Mouse (Mus musculus) embryonic stem cell, embryonic (primary cell): Measurements from ENCODE around the gene Rap1gap2.

ENCODE experiments used
- CTCF ChIA-PET, 4 experiments: fragments of 300-600 bp in 2 of 4; fragments of 350-600 bp in 2 of 4; sonication (Branson Sonifier 250); formaldehyde crosslinking; loops; one replicate each; lab custom pipeline; 2022; ENCODE audit warnings: inconsistent platforms in 2 of 4; lab: Charles Lee
- POLR2A ChIA-PET, 4 experiments: fragments of 300-600 bp in 2 of 4; fragments of 350-600 bp in 2 of 4; sonication (Branson Sonifier 250); formaldehyde crosslinking; loops; one replicate each; lab custom pipeline; 2022; ENCODE audit warnings: antibody characterized with exemption in 4 of 4, inconsistent platforms in 1 of 4; lab: Charles Lee

The Rap1gap2 gene

DNA sequence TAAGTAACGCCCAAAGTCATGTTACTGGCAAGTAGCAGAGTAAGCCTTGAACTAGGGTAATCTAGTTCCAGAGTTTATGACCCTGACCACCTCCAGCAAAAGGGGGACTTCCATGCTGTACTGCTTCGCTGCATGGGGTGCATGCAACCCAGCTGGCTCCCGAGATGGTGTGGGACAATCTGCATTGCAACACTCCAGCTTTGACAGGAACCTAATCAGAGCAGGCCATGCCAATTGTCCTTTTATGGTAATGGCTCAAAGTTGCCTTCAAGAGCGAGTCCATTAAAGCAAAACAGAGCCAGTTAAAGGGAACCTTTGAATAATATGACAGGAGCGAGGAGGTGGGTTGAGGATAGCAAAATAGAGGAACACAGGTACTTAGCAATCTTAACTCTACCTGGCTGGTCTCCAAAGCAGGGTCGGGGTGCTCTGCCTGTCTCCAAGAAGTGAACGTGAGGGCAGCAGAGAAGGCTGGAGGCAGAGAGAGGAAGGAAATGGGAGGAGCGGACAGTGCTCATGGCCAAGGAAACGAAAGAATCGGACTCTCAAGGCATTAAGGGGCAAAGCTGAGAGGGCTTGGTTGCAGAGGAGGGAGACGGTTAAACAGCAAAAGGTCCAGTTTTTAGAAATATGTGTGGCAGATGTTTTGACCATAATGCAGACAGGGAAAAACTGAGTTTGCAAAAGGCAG lies 117.4 kb downstream of the Rap1gap2 start:
- ChIA-PET POLR2A (interaction anchor here in 2 of 4 experiments (1.1 to 3.0 kb wide), 3 partner anchors 21 to 43 kb away, joined by 3 to 9 read pairs (median 3); no protein-coding TSS in a partner anchor), CTCF (interaction anchor here in 1 of 4 experiments (0.9 to 1.3 kb wide), 2 partner anchors 28 to 36 kb away, joined by 3 read pairs; no protein-coding TSS in a partner anchor)

DNA sequence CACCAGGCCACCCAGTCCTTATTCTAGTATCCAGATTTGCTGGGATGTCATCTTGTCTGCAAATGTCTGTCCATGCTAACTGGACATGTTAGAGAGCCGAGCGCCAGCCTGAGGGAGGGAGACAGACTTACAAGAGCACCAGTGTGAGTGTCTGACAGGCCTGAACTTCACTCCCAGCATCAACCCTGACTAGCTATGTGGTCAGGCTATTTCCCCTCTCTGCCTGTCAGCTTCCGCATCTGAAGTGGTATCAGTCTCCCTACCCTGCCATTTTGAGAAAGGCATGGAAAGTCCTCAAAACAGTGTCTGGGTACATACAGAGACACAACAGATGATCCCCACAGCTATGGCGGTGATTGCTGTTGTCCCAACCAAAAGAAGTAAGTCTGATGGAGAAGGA lies 119.6 kb downstream of the Rap1gap2 start:
- CTCF ChIA-PET, result no interaction called here
- POLR2A ChIA-PET, result no interaction called here

DNA sequence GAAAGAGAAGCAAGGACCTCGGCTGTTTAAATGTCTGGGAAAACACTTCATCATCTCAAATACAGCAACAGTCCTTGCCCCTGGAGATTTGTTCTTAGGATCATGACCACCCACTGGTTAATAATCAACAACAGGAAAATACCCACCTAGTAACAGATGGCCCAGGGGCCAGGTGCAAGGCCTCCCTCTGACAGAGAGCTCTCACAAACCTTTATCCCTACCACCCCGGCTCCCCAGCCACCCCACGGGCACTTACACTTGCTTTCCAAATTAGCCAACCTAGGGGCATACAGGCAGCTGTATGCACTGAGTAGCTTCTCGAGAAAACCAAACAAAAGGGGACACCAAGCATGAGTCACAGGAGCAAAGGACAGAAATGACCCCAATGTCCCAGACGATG lies 121.5 kb downstream of the Rap1gap2 start:
- ChIA-PET POLR2A (no interaction called here), CTCF (no interaction called here)

DNA sequence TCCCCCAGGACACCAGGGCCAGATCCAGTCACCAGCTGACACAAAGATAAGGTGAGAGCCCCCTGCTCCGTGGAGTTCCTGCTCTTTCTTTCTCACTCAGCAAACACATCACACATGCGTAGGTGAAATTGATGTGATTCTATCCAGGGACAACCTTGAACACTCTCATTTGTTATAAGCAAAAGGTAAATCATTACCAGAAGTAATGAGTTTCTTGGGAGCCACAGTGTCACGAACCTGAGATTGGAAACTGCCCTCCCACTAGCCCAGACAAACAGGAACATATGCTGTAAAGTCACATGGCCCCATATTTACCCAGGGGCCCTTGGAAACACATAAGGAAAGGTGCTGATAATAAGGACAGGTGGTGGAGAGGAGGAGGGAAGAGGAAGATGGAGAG lies 122.8 kb downstream of the Rap1gap2 start:
- CTCF ChIA-PET, result no interaction called here
- POLR2A ChIA-PET, result interaction anchor here in 1 of 4 experiments (1.1 kb wide), 1 partner anchor 35 kb away, joined by 3 read pairs; no protein-coding TSS in a partner anchor

DNA sequence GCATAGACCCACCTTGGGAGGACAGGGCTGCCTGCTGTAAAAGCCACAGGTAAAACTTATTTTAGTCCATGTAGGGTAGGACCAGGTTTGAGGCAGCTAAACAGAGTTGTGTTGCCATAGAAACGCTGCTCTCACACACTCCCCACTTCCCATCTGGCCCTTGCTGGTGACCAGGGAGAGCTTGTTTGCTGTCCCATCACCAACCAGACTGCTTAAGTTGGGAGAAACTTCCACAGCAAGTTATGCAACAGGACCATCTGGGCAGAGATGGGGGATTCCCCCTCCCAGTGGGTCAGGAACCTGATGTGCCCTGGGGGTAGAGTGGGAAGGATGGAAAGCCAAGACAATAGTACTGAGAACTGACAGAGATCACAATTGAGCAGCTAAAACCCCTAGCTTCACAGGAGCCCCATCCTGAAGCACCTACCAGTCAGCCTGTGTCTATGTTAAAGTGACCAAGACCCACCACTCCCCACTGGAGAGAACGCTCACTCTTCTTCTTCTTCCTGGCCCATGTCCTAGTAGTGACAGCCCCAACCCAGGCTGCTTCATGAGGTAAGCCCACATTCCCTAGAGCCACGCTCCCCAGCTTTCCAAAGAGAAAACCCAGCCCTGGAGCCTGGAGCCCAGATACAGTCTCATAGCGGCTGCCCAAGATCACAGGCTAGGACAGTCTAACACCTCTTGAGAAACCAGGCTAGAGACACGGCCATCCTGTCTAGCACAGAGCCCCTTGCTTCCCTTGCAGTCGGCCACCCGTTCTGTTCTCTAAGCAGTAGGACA lies 125.1 kb downstream of the Rap1gap2 start:
- ChIA-PET POLR2A (interaction anchor here in 2 of 4 experiments (0.7 to 1.5 kb wide), 2 partner anchors 11 to 20 kb away, joined by 3 read pairs; no protein-coding TSS in a partner anchor), CTCF (interaction anchor here in 2 of 4 experiments (0.6 kb wide), 2 partner anchors 29 to 44 kb away, joined by 3 to 4 read pairs; no protein-coding TSS in a partner anchor)

DNA sequence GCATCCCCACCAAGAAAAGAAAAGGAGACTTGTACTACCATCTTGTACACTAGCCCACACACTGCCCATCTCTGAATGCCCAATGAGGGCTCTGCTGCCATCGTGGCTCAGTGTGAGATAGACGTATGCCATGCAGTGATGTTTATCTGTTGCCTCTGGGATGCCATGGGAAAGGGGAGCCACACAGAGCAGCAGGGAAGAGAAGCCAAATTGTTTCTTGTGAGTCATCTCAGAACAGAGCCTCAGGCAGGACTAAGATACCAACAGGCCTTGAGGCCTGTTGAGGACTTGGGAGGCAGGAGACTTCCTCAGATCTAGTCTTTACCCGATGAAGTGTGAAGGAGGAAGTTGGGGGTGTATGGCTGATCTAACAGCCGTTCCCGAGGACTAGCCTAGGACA lies 126.8 kb downstream of the Rap1gap2 start:
- POLR2A ChIA-PET, result interaction anchor here in 1 of 4 experiments (1.5 kb wide), 1 partner anchor 46 kb away, joined by 3 read pairs; no protein-coding TSS in a partner anchor
- CTCF ChIA-PET, result no interaction called here

DNA sequence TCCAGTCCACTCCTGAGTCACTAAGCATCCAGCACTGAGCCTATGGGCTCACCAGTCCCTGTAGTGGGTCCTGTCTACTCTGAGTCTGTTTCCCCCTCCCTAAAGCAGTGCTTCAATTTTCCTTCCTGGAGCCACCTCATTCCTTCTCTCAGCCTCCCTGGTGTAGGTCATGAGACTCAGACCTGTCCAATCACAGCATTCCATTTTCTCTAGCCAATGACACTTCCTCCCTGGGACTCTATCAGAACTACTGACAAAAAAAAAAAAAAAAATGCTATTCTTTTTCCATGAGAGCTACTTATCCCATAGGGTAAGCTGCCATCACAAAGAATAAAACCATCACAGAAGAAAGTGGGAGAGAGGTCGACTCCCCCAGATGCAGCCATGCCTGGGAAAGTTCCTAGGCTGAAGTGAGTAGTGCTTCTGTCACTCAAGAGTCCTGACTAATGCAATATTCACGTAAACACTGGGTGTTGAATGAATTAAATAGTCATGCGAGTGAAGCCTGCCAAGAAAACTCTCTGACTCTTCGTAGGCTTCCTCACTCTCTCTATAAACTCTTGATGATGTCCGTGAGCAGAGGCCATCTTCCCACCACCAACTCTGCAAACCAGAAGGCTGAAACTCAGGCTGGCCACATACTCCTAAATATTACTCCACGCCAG lies 127.4 kb downstream of the Rap1gap2 start:
- ChIA-PET CTCF (interaction anchor here in 2 of 4 experiments (0.9 to 1.4 kb wide), 2 partner anchors 63 to 72 kb away, joined by 3 to 5 read pairs; no protein-coding TSS in a partner anchor), POLR2A (interaction anchor here in 2 of 4 experiments (0.6 to 1.5 kb wide), 2 partner anchors 47 to 71 kb away, joined by 3 read pairs; no protein-coding TSS in a partner anchor)

DNA sequence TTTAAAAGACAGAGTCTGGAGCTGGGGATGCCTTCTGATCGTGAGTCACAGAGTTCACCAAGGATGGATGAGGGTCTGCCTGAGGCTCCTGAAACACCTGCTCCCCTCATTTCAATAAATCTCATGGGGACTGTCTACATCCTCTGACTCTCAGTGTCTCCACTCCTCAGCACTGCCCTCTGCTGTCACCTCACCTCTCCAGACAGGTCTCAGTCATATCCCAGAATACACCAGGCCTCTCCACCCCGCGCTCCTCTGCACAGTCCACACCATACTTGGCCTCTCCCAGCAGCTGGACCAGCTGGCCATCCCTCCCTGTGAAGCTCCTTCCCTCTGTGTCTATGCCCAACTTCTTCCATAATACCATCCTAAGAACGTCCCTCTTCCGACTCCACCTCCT lies 128.9 kb downstream of the Rap1gap2 start:
- POLR2A ChIA-PET, result no interaction called here
- CTCF ChIA-PET, result interaction anchor here in 2 of 4 experiments (0.5 to 1.4 kb wide), 6 partner anchors 9 to 919 kb away, joined by 3 to 5 read pairs (median 3); no protein-coding TSS in a partner anchor

DNA sequence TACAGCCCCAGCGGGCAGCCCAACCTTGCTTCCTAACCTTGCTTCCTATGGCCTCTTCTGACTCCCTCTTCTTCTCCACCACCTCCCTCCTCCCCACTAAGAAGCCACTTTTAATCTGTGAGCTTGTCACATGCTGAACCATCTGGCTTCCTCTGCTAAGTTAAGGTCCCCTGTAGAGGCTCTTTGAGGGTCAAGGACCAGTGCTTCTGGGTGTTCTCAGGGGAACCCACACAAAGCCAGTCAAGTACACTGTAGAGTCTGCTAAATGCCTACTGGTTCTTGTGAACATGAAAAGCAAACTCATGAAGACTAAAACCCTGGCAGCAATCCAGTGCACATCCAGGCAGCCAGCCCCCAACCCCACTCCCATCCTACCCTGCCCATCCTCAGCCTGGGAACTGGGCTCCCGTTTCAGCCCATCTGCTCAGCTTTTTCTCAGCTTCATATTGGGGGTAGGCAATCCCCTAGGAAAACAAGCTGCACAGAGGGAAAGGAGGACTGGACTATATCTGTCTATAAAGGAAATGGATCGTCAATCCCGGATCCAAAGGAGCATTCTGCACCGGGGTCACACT lies 130.9 kb downstream of the Rap1gap2 start:
- CTCF ChIA-PET, result no interaction called here
- POLR2A ChIA-PET, result no interaction called here

DNA sequence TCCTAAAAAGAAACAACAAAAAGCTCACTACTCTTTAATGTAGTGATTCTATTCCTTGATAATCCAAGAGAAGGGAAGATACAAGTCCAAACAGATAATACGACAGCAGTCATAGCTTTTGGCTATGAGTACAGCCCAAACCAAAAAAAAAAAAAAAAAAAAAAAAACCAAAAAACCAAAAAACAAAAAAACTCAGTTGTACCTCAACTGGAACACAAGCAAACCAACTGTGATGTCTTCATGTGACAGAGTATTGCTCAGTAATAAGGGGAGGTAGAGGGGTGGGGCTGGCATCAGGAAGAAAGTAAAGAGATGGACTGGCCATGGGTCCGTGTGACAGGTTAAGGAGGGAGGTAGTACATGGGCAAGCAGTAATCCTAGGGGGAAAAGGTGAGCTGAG lies 131.8 kb downstream of the Rap1gap2 start:
- ChIA-PET CTCF (interaction anchor here in 2 of 4 experiments (0.5 to 1.3 kb wide), 2 partner anchors 14 to 1399 kb away, joined by 3 read pairs; no protein-coding TSS in a partner anchor), POLR2A (no interaction called here)

DNA sequence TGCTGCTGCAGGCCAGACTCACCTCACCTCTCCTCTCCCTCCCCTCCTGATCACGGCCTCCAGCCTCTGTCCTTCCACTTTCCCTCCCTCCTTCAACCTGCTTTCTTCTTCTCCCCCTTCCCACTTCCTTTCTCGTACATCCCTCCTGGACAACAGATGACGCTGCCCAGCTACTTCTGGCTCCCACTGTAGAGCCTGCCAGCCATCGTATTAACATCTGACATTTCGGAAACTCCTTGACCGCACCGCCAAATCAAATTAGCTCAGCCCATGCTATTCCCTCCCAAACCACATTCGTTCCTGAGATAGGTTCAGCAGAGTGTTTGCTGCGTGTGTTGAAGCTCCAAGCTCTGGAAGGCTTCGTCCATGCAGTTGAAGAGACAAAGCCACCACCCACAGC lies 138.0 kb downstream of the Rap1gap2 start:
- ChIA-PET POLR2A (interaction anchor here in 1 of 4 experiments (1.5 kb wide), 1 partner anchor 10 kb away, joined by 3 read pairs; no protein-coding TSS in a partner anchor), CTCF (no interaction called here)

DNA sequence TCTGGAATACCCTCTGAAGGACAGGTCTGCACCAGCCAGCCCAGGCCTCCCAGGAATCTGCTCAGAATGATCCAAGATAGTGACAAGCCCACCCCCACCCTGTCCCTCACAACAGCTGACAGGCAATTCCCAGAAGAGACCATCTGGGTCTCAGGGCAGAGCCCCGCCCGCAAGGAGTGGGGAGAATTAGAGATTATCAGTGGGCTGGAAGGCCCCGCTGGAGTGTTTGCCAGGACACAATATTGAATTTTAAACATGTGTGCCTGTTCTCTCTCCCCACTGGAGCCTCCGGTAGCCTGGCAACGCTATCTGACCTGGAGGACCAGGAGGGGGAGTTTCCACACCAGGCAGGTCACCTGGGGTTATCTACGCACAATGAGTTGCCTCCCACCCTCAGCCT lies 142.5 kb downstream of the Rap1gap2 start:
- POLR2A ChIA-PET, result interaction anchor here in 1 of 4 experiments (0.6 kb wide), 1 partner anchor 33 kb away, joined by 3 read pairs; no protein-coding TSS in a partner anchor
- CTCF ChIA-PET, result interaction anchor here in 1 of 4 experiments (1.0 kb wide), 1 partner anchor 91 kb away, joined by 3 read pairs; no protein-coding TSS in a partner anchor

DNA sequence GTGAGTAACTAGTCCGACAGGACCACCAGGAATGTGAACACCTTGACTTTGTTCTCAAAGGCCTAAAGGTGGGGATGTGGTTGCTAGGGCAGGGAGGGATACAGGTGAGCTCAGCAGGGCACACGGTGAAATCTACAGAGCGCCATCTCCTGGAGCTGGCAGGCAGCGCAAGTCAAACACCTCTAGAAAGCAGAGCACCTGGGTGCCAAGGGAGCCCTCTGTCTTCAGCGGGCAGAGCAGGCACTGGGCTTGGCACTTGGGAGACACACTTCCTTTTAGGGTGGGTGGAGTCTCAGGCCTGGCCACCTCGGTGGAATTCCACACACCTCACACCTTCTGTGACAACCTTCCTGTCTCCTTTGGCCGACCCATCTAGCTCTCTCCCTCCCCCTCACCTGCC lies 145.0 kb downstream of the Rap1gap2 start:
- ChIA-PET POLR2A (interaction anchor here in 2 of 4 experiments (0.7 to 1.4 kb wide), 3 partner anchors 19 to 81 kb away, joined by 3 read pairs; no protein-coding TSS in a partner anchor), CTCF (interaction anchor here (0.6 to 2.0 kb wide), 33 partner anchors 9 to 947 kb away, joined by 3 to 20 read pairs (median 3); no protein-coding TSS in a partner anchor)

DNA sequence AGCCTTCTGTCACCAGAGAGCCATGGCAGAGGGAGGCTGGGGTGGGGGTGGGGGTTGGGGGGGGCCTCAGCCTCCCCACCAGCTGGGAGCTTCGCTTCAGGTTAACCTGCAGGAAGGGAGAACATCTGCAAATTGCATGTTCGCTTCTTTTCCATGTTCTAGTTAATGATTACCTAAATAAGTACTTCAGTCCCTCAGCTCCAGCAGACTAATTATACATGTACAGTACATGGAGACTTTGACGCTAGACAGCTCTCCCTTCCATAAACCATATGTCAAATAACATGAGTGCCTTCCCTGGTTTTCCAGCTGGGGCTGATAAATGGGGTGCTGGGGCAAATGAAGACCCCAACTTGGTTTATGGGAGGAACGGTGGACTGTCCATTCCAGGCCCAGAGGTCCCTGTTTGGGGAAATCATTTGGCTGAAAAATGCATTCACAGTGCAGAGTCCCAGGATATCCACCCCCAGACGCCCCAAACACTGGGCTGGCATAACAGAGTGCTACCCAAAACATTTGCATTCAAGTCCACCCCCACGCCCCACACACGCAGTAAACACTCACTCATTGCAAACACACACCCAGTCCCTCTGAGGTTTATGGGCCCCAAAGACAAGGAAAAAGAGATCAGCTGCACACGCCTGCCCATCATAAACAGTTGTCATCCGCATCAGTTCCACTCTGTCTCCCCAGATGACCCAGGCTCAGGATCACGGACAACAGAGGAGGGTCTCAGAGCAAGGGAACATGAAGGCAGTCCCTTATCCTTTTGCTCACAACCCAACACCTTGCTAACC lies 146.3 kb downstream of the Rap1gap2 start:
- CTCF ChIA-PET, result interaction anchor here in 2 of 4 experiments (0.9 to 2.0 kb wide), 9 partner anchors 10 to 83 kb away, joined by 3 to 20 read pairs (median 4); no protein-coding TSS in a partner anchor
- POLR2A ChIA-PET, result interaction anchor here in 1 of 4 experiments (1.2 to 1.4 kb wide), 2 partner anchors 25 to 82 kb away, joined by 3 to 4 read pairs; no protein-coding TSS in a partner anchor

DNA sequence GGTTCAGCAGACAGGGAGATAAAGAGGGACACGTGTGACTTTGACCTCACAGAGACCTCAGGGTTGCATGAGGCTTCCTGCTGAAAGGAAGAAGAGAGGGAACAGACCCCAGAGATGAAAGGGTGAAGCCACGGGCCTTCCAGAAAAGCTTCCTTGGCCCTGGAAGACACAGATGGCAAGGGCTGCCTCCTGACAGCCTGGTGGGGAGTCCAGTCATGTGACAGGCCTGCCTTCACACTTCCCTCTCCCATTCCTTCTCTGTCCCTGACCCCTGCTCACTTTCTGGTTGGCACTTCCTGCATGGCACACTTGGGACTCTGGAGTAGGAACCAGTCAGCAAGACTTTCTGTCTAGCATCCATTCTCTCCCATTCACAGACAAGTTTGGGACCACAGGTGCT lies 148.1 kb downstream of the Rap1gap2 start:
- CTCF ChIA-PET, result no interaction called here
- POLR2A ChIA-PET, result interaction anchor here in 2 of 4 experiments (0.5 to 1.4 kb wide), 4 partner anchors 8 to 104 kb away, joined by 3 to 6 read pairs (median 3); no protein-coding TSS in a partner anchor

DNA sequence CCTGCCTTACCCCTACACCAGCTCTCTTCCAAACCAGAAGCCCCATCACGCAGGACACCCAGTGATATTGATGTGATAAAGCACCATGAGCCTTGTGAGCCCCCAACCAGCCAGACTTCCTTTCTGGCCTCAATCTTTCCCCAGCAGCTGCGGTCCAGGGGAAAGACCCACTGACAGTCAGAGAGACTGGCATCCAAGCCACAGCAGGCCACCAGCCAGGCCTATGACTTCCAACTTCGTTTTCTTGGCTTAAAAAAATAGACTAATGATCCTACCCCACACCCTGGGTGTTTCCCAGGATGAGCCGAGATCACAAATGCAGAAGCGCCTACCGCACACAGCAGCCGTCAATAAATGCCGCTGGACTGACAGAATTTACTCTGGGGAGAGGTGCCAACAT lies 151.1 kb downstream of the Rap1gap2 start:
- ChIA-PET CTCF (interaction anchor here in 2 of 4 experiments (0.7 to 1.3 kb wide), 2 partner anchors 70 to 88 kb away, joined by 3 read pairs; no protein-coding TSS in a partner anchor), POLR2A (no interaction called here)

DNA sequence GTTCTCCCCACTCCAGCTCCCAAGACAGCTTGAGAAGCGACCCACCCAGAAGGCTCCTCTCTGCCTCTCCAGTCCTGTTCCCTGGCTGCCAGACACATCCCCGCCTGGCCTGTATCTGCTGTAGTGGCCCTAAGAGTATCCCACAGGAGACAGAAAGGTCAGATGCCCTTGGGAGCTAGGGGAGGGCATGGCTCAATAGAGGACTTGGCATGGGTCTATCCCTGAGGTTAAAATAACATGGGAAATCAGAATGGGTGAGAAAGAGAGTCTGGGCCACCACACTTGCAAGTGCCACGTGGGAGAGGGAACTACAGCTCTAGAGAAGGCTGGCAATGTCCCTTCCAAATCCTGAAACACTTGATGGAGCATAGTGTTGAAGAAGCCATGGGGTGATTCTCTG lies 152.3 kb downstream of the Rap1gap2 start:
- ChIA-PET CTCF (interaction anchor here in 1 of 4 experiments (0.9 to 1.3 kb wide), 2 partner anchors 71 to 89 kb away, joined by 3 to 4 read pairs; no protein-coding TSS in a partner anchor), POLR2A (interaction anchor here in 2 of 4 experiments (0.9 to 3.1 kb wide), 2 partner anchors 10 to 14 kb away, joined by 3 to 6 read pairs; no protein-coding TSS in a partner anchor)
